Mouse (Mus musculus): ENCODE data around the gene Ndufaf3.
A peak's percentile ranks its signal among the peaks of the same experiment; 100 is the strongest.

Gene Ndufaf3

DNA sequence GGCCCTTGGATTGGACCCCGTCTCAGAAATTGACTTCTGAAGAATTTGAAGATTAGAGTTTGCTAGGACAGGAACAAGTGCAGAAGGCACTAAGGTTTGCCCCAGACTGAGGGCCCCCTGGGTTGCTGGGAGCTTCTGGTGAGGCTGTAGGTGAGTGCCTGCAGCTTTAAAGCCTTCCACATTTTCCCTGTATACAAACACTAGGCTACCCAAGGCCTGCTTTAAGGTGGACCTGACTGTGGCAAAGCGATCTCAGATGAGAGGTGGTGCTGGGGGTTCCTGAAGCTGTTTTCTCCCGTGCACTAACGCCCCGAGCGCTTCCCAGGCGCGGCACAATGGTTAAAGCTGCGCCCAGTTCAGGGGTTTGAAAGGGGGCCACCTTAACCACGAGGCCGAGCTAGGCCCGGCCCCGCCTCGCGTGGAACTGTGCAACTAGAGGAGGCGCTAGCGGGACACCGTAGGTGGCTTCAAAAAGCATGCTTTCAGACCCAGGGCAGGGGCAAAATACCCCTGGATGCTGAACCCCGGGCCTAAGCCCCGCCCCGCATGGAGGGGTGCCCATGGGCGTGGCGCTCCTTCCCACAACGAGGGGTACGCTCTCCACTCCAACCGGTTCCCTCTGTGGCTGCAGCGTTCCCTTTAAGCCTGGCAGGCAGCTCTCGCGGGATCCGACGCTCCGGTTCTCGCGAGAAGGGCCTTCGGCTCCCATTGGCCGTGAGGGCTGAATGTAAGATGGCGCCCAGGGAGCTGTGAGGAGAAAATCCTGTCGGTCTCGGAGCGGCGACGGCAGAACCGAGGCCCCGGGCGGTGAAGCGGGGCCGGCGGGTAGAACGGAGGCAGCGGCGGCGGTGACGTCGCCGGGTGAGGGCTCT lies 50.6 kb downstream of the Ndufaf3 start, which contains the start of gene Qrich1:
Qrich1 (plus strand) TSS at position 427 of the 872 bp plus-strand sequence.
- peak; percentile 95 to 97 for DNase-seq

All from kidney, postnatal 4 days (tissue).